Mouse (Mus musculus) intestine, postnatal 0 days (tissue): ENCODE results near the gene Klk15. TPM values are rescaled to one million over a fixed set of nuclear protein-coding genes. Genes with fewer than 3 reads are reported as not detected.

ENCODE experiments used
- ATAC-seq: fragments of 200-750 bp; cut with Nextera tagmentation; 2 replicates; pipeline ENCODE4 v1.8.0; 2017; ENCODE audit warnings: mild to moderate bottlenecking, moderate TSS enrichment, moderate library complexity
- H3K27ac ChIP-seq: fragments of 300-500 bp; sonication (generic); 2 replicates; pipeline ENCODE4 v1.5.1; 2014; ENCODE audit warnings: mild to moderate bottlenecking, low read depth, low read length, moderate library complexity
- H3K27me3 ChIP-seq: fragments of 300-500 bp; sonication (generic); replicated peaks from 2 replicates; pipeline ENCODE4 v1.6.1; 2014; ENCODE audit warnings: low read length, mixed read lengths; ENCODE audit not compliant: control insufficient read depth, insufficient read depth
- H3K36me3 ChIP-seq: fragments of 300-500 bp; sonication (generic); 2 replicates; pipeline ENCODE4 v1.6.1; 2014; ENCODE audit warnings: mild to moderate bottlenecking, moderate library complexity; ENCODE audit not compliant: control insufficient read depth, insufficient read depth
- H3K4me1 ChIP-seq: fragments of 300-500 bp; sonication (generic); replicated peaks from 2 replicates; pipeline ENCODE4 v1.6.1; 2014; ENCODE audit warnings: antibody characterized with exemption, low read length, mixed read lengths; ENCODE audit not compliant: control insufficient read depth, insufficient read depth
- H3K4me2 ChIP-seq: fragments of 300-500 bp; sonication (generic); replicated peaks from 2 replicates; pipeline ENCODE4 v1.6.1; 2014; ENCODE audit warnings: low read depth, mild to moderate bottlenecking, moderate library complexity
- H3K4me3 ChIP-seq: fragments of 300-500 bp; sonication (generic); 2 replicates; pipeline ENCODE4 v1.5.1; 2014; ENCODE audit warnings: low read depth, low read length
- H3K9ac ChIP-seq: fragments of 300-500 bp; sonication (generic); 2 replicates; pipeline ENCODE4 v1.6.1; 2014; ENCODE audit warnings: mild to moderate bottlenecking, low read depth, low read length
- H3K9me3 ChIP-seq: fragments of 300-500 bp; sonication (generic); 2 replicates; pipeline ENCODE4 v1.6.1; 2016; ENCODE audit warnings: mixed run types; ENCODE audit not compliant: control insufficient read depth
- CTCF ChIP-seq: sonication (generic); IDR thresholded peaks from 2 replicates; pipeline ENCODE4 v1.5.1; 2016; ENCODE audit warnings: low read depth, mild to moderate bottlenecking, control low read depth, antibody characterized with exemption, moderate library complexity
- WGBS: fragments of 180-500 bp; shearing (Covaris S2); extraction: QIAGEN DNeasy Blood & Tissue Kit; methylation state at CpG from one replicate; pipeline ENCODE4 v1.1.7; 2014; 5-methylcytosine and 5-hydroxymethylcytosine counted together
- polyA plus RNA-seq: library from polyadenylated mRNA; unstranded; fragments of >200 nt; fragmentation: Nextera tagmentation; extraction: Ambion mirVana; gene quantifications from 2 replicates; pipeline ENCODE4 v1.2.1, GENCODE M21; 2015

The Klk15 gene
- not detected in 2 replicates for polyA plus RNA-seq

- 82% methylated on average over 3 of the region's 3 CpGs for WGBS
- no peaks in the 10 kb centered on the region for H3K9me3 ChIP-seq
- H3K27me3 ChIP-seq, result no peaks in the 10 kb centered on the region
- no peaks in the 10 kb centered on the region for H3K36me3 ChIP-seq
- no peak within 1 kb of the TSS for H3K4me2 ChIP-seq
- H3K4me1 ChIP-seq, result no peaks in the 10 kb centered on the region
- no peak for ATAC-seq
- TF ChIP-seq CTCF, result no peak
- H3K27ac ChIP-seq, result no peak within 1 kb of the TSS
- no peak within 1 kb of the TSS for H3K9ac ChIP-seq
- no peak within 1 kb of the TSS for H3K4me3 ChIP-seq
These were observed at the start of gene Klk15 for GRCm38 (mm10) chr7:43933440-43933839. Klk15 (plus strand) TSS chr7:43933740.

GRCm38 (mm10) chr7:43891365-43891764, 42.2 kb upstream of the Klk15 start:
- no peak for TF ChIP-seq CTCF
- Histone ChIP-seq H3K4me1 (no peaks in the 10 kb centered on the region), H3K36me3 (no peaks in the 10 kb centered on the region), H3K27ac (no peak overlapping the region), H3K4me3 (no peak overlapping the region), H3K9ac (no peak overlapping the region), H3K9me3 (no peaks in the 10 kb centered on the region), H3K4me2 (no peak overlapping the region), H3K27me3 (no peaks in the 10 kb centered on the region)
- WGBS, result 36% methylated on average over 5 of the region's 5 CpGs
- ATAC-seq, result no peak

- no peak overlapping the region for H3K9ac ChIP-seq
- TF ChIP-seq CTCF, result no peak
- no peaks in the 10 kb centered on the region for H3K4me1 ChIP-seq
- no peaks in the 10 kb centered on the region for H3K27me3 ChIP-seq
- no peak overlapping the region for H3K4me3 ChIP-seq
- no peaks in the 10 kb centered on the region for H3K36me3 ChIP-seq
- 31% methylated on average over 3 of the region's 3 CpGs for WGBS
- H3K4me2 ChIP-seq, result no peak overlapping the region
- H3K27ac ChIP-seq, result no peak overlapping the region
- no peaks in the 10 kb centered on the region for H3K9me3 ChIP-seq
- ATAC-seq, result no peak
These were observed 41.8 kb upstream of the Klk15 start for GRCm38 (mm10) chr7:43891788-43892187.

GRCm38 (mm10) chr7:43894836-43895235, 38.7 kb upstream of the Klk15 start:
- ATAC-seq, result peak; percentile 56; the same call in 1 of the 2 replicates
- Histone ChIP-seq H3K27ac (no peak overlapping the region), H3K36me3 (no peaks in the 10 kb centered on the region), H3K4me2 (no peak overlapping the region), H3K4me1 (no peaks in the 10 kb centered on the region), H3K4me3 (no peak overlapping the region), H3K9me3 (no peaks in the 10 kb centered on the region), H3K9ac (no peak overlapping the region), H3K27me3 (no peaks in the 10 kb centered on the region)
- peak; percentile 94 for TF ChIP-seq CTCF
- WGBS, result 10% methylated on average over 1 of the region's 1 CpGs

- TF ChIP-seq CTCF, result no peak
- 37% methylated on average over 9 of the region's 9 CpGs for WGBS
- no peak overlapping the region for H3K27ac ChIP-seq
- no peak overlapping the region for H3K4me2 ChIP-seq
- H3K4me3 ChIP-seq, result no peak overlapping the region
- H3K9me3 ChIP-seq, result no peaks in the 10 kb centered on the region
- H3K36me3 ChIP-seq, result no peaks in the 10 kb centered on the region
- H3K9ac ChIP-seq, result no peak overlapping the region
- H3K4me1 ChIP-seq, result no peaks in the 10 kb centered on the region
- no peaks in the 10 kb centered on the region for H3K27me3 ChIP-seq
- ATAC-seq, result no peak
These were observed 18.7 kb upstream of the Klk15 start for GRCm38 (mm10) chr7:43914821-43915220.

- no peak overlapping the region for H3K4me2 ChIP-seq
These were observed 15.1 kb upstream of the Klk15 start for GRCm38 (mm10) chr7:43918426-43918825.

GRCm38 (mm10) chr7:43918871-43919270, 14.7 kb upstream of the Klk15 start:
- Histone ChIP-seq H3K9ac (no peak overlapping the region), H3K9me3 (no peaks in the 10 kb centered on the region), H3K36me3 (no peaks in the 10 kb centered on the region), H3K4me1 (no peaks in the 10 kb centered on the region), H3K27ac (no peak overlapping the region), H3K27me3 (no peaks in the 10 kb centered on the region), H3K4me3 (no peak overlapping the region), H3K4me2 (no peak overlapping the region)
- 70% methylated on average over 8 of the region's 8 CpGs for WGBS
- no peak for ATAC-seq
- TF ChIP-seq CTCF, result no peak

More at GRCm38 (mm10) chr7:43918426-43918825, 15.1 kb upstream of the Klk15 start:
- TF ChIP-seq CTCF, result no peak
- Histone ChIP-seq H3K27me3 (no peaks in the 10 kb centered on the region), H3K4me1 (no peaks in the 10 kb centered on the region), H3K4me3 (no peak overlapping the region), H3K36me3 (no peaks in the 10 kb centered on the region), H3K9me3 (no peaks in the 10 kb centered on the region), H3K9ac (no peak overlapping the region), H3K27ac (no peak overlapping the region)
- WGBS, result 78% methylated on average over 13 of the region's 13 CpGs
- no peak for ATAC-seq
